Mouse (Mus musculus): ENCODE measurements around the gene B3galt4.

Gene B3galt4

DNA sequence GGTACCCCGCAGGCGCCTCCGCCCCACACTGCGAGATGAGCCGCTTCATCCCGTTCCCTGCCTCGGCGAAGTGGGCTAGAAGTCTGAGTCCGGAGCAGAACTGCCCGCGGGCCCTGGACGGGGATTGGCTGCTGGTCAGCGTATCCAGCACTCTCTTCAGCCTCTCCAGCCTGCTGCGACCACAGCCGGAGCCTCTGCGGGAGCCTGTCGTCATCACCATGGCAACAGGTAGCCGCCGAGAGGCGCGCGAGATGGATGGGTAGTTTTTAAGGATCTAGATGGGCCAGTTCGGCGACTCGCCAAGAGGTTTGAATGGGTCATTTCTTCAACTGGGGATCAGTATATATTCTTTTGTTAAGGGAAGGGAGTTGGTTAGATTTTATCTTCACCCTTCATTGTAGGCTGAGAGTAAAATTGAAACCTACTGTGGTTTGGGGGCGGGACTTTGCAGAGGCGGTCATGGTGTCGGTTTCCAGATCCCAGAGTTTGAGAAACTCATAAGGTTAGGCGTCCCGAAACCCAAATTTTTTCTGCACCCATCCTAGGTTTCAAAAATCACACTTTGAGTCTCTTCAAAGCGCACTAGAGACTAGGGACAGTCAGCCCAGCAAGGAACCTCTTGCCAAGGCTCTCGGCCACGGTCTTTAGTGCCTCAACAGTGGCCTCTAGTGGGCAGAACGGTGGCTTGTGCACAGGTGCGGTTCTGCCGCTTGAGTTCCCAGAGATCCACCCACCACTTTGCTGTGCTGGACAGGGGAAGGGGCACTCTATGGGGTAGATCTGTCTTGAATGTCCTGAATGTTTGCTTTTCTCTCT lies 30.8 kb downstream of the B3galt4 start:
- DNase-seq (ENCODE audit: low spot score in 2 of 2) = peak; percentile 63 to 65

DNA sequence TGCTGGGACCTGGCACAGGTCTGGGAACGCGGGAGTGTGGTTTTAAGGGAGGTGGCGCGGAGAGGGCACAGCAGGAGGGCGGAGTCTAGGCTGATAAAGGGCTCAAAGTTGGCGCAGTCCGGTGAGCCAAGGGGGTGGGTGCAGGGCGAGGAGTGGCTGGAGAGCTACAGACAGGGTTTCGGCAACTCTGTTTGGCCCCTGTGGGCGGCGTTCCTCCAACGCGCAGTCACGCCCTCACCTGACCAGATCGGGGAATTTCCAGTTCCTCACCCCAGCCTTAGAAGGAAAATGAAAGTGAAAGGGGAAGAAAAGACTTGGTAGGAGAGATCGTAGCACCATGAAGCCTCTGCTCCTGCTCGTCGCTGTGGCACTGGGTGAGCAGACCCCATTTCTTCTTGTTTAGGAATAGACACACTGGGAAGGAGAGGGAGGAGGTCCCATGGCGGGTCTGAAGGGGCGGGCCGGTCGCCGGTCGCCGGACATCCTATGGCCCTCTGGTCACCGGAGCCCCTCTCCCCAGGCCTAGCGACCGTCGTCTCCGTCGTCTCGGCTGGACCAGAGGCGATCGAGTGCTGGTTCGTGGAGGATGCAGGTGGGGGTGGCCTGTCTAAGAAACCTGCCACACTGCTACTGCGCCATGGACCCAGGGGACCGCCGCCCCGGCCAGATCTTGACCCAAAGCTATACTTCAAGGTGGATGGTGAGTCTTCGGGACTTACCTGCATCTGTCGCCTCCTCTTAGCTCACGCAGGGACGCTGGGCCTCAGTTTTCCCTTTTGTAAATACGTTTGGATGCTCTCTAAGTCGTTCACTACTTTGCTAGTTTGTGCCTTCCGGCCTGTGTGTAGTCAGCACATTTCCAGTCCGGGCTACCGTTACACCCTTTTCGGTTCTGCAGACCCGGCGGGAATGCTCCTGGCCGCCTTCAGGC lies 31.7 kb downstream of the B3galt4 start:
- DNase-seq (ENCODE audit: low spot score in 2 of 2) = no peak

DNA sequence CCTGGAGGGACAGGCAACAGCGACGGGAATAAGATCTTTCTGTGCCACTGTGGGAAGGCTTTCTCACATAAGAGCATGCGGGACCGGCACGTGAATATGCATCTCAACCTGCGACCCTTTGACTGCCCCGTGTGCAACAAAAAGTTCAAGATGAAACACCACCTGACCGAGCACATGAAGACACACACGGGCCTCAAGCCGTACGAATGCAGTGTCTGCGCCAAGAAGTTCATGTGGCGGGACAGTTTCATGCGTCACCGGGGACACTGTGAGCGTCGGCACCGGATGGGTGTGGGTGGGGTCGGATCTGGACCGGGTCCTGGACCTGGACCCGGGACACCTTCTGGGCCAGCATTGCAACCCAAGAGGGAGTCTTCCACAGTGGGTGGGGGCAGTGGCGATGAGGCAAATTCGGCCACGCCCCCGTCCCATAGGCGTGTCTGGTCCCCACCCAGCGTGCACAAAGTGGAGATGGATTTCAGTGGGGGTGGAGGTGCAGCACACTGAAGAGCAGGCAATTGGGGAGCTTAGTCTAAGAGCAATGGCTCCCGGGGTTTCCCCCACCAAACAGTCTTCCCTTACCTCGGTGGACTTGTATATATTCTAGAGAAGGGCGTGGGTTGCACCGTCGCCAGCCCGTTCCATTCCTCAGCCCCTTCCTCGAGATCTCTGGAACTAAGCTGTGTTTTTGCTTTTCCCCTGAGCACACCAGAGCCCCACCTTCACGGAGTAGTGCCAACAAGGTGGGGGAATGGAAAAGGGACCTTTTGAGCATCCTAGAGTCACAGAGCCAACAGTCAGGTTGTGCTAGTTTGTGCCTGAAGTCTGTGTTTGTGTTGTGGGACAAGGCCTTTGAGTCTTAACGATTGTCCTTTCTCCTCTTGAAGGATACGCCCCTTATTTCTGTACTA lies 32.7 kb downstream of the B3galt4 start:
- DNase-seq (ENCODE audit: low spot score in 2 of 2) = no peak

DNA sequence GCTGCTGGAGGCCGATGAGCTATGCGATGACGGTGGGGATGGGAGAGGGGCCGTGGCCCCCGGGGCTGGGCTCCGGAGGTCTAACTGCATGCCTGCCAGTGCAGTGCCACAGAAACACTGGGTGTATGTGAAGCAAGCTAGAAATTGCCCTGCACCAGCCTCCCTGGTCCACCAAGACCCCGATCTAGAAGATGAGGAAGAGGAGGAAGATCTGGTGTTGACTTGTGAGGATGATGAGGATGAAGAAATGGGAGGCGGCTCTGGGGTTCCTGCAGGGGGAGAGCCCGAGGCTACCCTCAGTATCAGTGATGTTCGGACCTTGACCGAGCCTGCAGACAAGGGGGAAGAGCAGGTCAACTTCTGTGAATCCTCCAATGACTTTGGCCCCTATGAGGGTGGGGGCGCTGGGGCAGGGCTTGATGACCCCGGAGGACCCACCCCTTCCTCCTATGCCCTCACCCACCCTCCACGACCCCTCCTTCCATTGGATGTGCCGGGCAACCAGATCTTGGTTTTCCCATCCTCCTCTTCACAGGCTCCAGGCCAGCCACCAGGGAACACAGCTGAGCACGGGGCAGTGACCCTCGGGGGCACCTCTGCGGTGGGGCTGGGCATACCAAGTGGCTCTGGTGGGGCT lies 33.5 kb downstream of the B3galt4 start:
- no peak for DNase-seq (ENCODE audit: low spot score in 2 of 2)

DNA sequence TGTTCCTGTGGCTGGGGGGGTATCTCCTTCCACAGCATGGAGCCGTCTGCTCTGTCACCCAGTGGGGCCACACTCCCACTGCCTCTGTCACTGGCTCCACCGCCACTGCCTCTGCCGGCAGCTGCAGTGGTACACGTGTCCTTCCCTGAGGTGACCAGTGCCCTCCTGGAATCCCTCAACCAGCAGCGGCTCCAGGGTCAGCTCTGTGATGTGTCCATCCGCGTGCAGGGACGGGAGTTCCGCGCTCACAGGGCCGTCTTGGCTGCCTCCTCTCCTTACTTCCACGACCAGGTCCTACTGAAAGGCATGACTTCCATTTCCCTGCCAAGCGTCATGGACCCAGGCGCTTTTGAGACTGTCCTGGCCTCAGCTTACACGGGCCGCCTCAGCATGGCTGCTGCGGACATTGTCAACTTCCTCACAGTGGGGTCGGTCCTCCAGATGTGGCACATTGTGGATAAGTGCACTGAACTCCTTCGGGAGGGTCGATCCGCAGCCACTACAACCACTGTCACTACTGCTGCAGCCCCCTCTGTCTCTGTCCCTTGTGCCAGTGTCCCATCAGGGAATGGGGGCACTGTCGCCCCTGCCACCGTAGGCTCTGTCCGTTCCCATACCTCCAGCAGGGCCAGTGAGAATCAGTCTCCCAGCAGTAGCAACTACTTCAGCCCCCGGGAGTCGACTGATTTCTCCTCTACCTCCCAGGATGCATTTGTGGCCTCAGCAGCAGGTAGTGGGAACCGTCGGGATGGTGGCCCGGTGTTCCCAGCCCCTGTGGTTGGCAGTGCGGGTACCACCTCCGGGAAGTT lies 34.2 kb downstream of the B3galt4 start:
- DNase-seq (ENCODE audit: low spot score in 2 of 2) = no peak

DNA sequence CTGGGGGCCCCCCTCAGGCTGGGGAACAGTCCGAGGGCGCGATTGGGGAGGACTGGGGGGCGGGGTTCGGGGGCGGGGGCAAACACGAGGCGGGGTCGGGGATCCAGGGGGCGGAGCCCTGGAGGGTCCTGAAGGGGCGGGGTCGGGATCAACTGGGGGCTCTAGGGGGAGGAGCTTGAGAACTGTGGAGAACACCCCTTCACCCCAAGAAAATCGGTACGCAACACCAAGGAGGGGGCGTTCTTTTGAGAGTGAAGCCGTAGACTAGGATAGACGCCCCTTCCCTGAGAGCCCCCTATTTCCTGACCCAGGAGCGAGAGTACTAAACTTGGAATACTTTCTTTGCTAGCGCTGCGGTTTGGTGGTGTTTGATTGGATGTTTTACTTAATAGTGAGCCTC lies 35.0 kb downstream of the B3galt4 start:
- DNase-seq (ENCODE audit: low spot score in 2 of 2) = no peak

DNA sequence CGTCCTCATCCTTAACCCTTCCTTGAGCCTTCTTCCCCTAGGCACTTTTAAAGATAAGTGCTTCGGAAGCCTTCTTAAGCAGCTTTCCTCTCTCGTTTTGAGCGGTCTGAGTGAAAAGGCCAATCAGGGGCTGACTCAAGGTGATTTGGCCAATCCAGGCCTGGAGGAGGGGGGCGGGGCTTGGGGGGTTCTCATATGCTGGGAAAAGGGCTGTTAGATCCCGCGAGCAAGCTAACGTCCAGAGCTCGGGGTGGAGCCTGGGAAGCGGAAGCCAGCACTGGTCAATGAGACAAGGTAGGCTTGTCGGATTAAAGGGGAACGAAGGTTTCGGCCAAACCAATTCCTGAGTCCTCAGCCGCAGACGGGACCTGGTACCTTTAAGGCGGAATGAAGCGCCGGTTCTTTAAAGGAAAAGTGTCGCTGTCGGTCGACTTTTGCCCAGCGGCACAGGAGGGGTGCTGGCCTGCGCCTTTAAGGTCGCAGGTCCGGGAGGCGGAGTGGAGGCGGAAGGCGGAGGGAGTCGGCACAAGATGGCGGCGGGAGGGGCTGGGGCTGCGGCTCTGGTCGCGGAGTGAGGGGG lies 35.5 kb downstream of the B3galt4 start, which contains the start of the genes Tapbp and Zbtb22:
Gene Tapbp, plus strand, starts transcription at position 229 of the 580 bp plus-strand sequence.
Gene Zbtb22, plus strand, starts transcription at position 234 of the 580 bp plus-strand sequence.
- DNase-seq (ENCODE audit: low spot score in 2 of 2) = peak; percentile 94 to 97

DNA sequence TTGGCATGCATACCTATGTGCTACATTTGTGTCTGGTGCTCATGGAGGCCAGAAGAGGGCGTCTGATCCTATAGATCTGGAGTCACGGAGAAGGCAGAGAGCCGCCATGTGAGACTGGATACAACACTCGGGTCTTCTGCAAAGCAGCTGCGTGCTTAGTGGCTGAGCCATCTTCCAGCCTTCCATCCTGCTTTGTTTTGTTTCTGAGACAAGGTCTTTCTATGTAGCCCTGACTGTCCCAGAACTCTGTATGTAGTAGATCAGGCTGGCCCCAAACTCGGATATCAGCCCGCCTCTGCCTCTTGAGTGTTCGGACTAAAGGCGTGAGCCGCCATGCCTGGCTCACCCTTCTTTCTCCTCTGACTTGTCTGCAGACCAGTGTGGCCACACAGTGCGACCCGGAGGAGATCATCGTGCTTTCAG lies 36.3 kb downstream of the B3galt4 start:
- DNase-seq (ENCODE audit: low spot score in 2 of 2) = no peak

DNA sequence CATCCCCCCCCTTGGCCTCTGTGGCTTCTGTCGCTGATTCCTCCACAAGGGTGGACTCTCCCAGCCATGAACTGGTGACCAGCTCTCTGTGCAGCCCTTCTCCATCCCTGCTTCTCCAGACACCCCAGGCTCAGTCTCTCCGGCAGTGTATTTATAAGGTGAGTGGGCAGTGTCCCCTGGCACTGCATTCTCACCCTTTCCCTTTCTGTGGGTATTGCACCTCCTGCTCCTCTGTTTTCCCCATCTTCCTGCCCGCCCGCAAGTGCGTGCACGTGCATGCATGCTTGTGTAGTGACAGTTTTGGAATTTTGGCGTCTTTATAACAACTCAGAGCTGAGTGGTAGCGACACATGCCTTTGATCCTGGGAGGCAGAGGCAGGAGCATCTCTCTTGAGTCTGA lies 37.4 kb downstream of the B3galt4 start:
- DNase-seq (ENCODE audit: low spot score in 2 of 2) = no peak

DNA sequence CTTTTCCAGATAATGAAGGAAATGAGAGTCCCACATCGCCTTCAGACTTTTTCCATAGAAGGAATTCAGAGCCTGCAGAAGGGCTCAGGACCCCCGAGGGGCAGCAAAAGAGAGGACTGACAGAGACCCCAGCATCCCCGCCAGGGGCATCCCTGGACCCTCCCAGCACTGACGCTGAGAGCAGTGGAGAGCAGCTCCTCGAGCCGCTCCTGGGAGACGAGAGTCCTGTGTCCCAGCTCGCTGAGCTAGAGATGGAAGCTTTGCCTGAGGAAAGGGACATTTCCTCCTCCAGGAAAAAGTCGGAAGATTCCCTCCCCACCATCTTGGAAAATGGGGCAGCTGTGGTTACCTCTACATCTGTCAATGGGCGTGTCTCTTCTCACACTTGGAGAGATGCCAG lies 38.0 kb downstream of the B3galt4 start:
- DNase-seq (ENCODE audit: low spot score in 2 of 2) = no peak

DNA sequence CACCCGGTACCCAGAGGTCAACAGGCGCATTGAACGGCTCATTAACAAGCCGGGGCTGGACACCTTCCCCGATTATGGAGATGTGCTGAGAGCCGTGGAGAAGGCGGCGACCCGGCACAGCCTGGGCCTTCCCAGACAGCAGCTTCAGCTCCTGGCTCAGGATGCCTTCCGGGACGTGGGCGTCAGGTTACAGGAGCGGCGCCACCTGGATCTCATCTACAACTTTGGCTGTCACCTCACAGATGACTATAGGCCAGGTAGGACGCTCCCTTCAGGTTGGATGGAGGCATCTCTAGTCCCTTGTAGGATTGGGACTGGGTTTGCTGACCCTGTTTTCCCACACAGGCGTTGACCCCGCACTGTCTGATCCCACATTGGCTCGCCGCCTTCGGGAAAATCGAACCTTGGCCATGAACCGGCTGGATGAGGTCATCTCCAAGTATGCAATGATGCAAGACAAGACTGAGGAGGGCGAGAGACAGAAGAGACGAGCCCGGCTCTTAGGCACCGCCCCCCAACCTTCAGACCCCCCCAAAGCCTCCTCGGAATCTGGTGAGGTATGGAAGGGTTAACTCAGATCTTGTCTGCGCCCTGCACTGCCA lies 39.4 kb downstream of the B3galt4 start:
- DNase-seq (ENCODE audit: low spot score in 2 of 2) = no peak

DNA sequence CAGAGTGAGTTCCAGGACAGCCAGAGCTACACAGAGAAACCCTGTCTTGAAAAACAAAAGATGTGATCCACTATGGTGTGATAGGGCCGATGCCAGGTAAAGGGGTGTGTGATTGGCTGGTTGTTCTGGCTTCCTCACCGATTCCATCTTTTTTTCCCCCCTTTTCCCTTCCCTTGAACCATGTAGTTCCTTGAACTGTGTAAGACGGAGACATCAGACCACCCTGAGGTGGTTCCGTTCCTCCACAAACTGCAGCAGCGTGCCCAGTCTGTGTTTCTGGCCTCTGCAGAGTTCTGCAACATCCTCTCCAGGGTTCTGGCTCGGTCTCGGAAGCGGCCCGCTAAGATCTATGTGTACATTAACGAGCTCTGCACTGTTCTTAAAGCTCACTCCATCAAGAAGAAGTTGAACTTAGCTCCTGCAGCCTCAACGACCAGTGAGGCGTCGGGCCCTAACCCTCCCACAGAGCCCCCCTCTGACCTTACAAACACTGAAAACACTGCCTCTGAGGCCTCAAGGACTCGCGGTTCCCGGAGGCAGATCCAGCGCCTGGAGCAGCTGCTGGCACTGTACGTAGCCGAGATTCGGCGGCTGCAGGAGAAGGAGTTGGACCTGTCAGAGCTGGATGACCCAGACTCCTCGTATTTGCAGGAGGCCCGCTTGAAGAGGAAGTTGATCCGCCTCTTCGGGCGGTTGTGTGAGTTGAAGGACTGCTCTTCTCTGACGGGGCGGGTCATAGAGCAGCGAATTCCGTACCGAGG lies 40.1 kb downstream of the B3galt4 start:
- no peak for DNase-seq (ENCODE audit: low spot score in 2 of 2)

DNA sequence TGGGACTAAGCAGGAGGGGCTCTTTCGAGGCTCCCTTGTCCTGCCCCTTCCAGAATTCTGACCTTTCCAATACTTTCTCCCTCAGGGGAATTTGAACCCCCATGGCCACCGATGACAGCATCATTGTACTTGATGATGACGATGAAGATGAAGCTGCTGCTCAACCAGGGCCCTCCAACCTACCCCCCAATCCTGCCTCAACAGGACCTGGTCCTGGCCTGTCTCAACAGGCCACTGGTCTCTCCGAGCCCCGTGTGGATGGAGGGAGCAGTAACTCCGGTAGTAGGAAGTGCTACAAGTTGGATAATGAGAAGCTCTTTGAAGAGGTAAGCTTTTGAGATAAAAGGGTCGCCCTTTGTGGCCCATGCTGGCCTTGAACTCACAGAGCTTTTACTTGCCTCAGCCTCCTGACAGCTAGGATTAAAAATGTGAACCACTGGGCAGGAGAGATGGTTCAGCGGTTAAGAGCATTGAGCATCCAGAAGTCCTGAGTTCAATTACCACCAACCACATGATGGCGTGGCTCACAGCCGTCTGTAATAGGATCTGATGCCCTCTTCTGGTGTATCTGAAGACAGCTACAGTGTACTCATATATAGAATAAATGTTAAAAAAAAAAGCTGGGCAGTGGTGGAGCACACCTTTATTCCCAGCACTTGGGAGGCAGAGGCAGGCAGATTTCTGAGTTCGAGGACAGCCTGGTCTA lies 40.8 kb downstream of the B3galt4 start:
- no peak for DNase-seq (ENCODE audit: low spot score in 2 of 2)

DNA sequence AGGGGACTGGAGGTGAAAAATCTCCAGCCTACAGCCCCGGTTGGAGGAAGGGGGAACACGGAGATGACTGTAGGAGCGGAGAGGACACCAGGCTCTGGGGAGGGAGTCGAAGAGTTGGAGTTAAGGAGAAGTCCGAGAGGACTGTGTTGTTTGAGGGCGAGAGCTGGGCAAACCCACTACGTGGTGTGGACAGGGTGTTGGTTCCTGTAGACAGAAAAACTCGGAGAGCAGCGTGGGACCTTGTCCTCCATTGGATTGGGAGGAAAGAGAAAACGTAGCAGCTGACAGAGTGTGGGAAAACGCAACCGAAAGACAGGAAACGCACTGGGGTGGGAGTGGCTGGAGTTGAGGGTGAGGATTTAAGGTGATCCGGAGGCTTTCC lies 41.4 kb downstream of the B3galt4 start:
- DNase-seq (ENCODE audit: low spot score in 2 of 2) = no peak

DNA sequence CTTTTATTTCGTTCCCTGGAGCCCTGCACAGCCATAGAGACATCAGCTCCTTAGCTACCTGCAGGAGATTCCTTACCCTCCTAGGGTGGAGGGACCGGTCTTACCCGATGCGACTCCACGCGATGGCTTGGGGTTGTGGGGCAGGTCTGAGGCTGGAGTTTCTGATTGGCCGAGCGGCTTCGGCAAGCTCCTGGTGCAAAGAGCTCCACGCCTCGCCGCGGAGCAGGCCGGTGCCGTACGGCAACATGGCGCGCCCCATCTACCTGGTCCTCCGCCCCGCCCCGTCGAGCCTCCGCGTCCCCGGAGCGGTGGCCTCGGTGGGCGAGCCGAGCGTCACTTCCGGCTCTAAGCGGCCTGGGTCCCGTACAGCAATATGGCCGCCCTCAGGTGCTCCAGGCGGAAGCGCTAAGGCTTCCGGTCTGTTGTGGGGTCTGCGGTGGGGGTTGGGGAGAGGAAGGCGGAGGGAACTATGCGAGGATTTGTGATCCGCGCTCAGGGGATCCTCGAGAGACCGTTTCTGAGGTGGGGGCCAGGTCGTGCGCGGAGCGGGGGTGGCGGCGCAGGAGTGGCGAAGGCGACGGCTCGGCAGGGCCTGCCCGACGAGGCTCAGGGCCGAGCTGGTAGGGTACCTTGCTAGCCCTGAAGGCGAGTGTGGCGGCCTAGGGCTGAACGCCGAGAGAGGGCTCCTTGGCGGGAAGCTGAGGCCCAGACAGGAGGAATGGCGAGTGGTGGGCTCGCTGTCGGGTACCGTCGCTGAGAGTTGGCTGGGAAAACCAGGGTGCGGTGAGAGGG lies 42.0 kb downstream of the B3galt4 start, which contains the start of gene Daxx:
Gene Daxx, plus strand, starts transcription at position 338 of the 792 bp plus-strand sequence.
- peak; percentile 98 to 99 for DNase-seq (ENCODE audit: low spot score in 2 of 2)

DNA sequence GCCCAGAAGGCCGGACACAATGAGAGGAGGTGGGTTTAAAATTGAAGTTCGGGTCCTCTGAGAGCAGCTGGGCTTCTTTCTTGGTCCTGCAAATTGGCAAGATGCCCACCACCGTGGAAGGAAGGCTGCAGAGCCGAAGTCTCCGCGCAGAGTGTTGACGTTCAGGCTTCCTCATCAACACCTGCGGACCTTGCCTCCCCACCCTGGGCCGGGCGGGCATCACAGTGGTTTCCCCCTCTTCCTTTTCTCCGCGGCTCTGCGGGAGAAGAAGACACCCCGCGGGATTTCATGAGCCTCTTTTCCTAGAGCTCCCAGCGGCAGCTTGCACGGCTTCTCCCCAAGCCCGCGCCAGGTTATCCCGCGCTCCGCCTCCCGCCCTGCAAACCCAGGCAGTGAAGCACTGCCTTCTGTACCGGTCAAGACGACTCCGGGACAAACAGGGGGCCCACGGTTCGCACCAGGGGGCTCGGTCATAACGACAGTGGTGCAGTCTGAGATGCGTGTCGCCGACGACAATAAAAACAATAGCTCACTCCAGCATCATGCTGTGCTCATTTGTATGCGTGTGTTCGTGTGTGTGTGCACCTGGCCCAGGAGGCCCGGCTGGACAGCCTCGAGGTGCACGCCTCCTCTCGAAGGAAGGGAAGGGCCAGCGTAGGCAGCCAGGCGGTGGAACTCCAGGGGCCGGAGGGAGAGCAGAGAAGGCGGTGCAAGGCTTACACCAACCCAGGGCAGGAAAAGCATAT lies 42.8 kb downstream of the B3galt4 start:
- DNase-seq (ENCODE audit: low spot score in 2 of 2) = no peak
